Mouse (Mus musculus) intestine, postnatal 0 days (tissue): ENCODE measurements at regions not wholly inside any gene's neighbourhood (a gene's known extent, or its start where the extent isn't known, plus 50 kb on each side); places are given as distances from the start of the nearest gene placed in this dataset.

Experiments used
- ATAC-seq: fragments of 200-750 bp; cut with Nextera tagmentation; 2 replicates; pipeline ENCODE4 v1.8.0; 2017; ENCODE audit warnings: mild to moderate bottlenecking, moderate TSS enrichment, moderate library complexity
- H3K27ac ChIP-seq: fragments of 300-500 bp; sonication (generic); 2 replicates; pipeline ENCODE4 v1.5.1; 2014; ENCODE audit warnings: mild to moderate bottlenecking, low read depth, low read length, moderate library complexity
- H3K27me3 ChIP-seq: fragments of 300-500 bp; sonication (generic); replicated peaks from 2 replicates; pipeline ENCODE4 v1.6.1; 2014; ENCODE audit warnings: low read length, mixed read lengths; ENCODE audit not compliant: control insufficient read depth, insufficient read depth
- H3K36me3 ChIP-seq: fragments of 300-500 bp; sonication (generic); 2 replicates; pipeline ENCODE4 v1.6.1; 2014; ENCODE audit warnings: mild to moderate bottlenecking, moderate library complexity; ENCODE audit not compliant: control insufficient read depth, insufficient read depth
- H3K4me1 ChIP-seq: fragments of 300-500 bp; sonication (generic); replicated peaks from 2 replicates; pipeline ENCODE4 v1.6.1; 2014; ENCODE audit warnings: antibody characterized with exemption, low read length, mixed read lengths; ENCODE audit not compliant: control insufficient read depth, insufficient read depth
- H3K4me2 ChIP-seq: fragments of 300-500 bp; sonication (generic); replicated peaks from 2 replicates; pipeline ENCODE4 v1.6.1; 2014; ENCODE audit warnings: low read depth, mild to moderate bottlenecking, moderate library complexity
- H3K4me3 ChIP-seq: fragments of 300-500 bp; sonication (generic); 2 replicates; pipeline ENCODE4 v1.5.1; 2014; ENCODE audit warnings: low read depth, low read length
- H3K9ac ChIP-seq: fragments of 300-500 bp; sonication (generic); 2 replicates; pipeline ENCODE4 v1.6.1; 2014; ENCODE audit warnings: mild to moderate bottlenecking, low read depth, low read length
- H3K9me3 ChIP-seq: fragments of 300-500 bp; sonication (generic); 2 replicates; pipeline ENCODE4 v1.6.1; 2016; ENCODE audit warnings: mixed run types; ENCODE audit not compliant: control insufficient read depth
- CTCF ChIP-seq: sonication (generic); IDR thresholded peaks from 2 replicates; pipeline ENCODE4 v1.5.1; 2016; ENCODE audit warnings: low read depth, mild to moderate bottlenecking, control low read depth, antibody characterized with exemption, moderate library complexity
- WGBS: fragments of 180-500 bp; shearing (Covaris S2); extraction: QIAGEN DNeasy Blood & Tissue Kit; methylation state at CpG from one replicate; pipeline ENCODE4 v1.1.7; 2014; 5-methylcytosine and 5-hydroxymethylcytosine counted together

DNA sequence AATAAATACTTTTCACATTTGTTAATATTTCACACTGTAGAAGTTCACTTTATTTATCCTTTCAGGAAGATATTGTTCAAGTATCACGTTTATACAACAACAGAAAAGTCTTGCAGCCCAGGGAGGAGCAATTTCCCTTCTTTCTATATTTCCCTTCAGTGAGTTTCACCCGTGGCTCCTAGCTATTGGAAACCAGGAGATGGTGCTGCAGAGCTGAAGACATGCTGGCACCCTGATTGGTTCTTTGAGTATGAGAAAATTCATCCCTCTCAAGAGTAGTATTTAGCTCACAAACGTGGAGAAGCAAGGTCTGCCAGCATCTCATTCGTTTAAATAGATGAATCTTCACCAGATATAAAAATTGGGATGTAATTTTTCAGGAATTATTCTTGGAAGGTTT, 85.9 kb upstream of the Rxylt1 start:
- TF ChIP-seq CTCF: peak; percentile 72
- Histone ChIP-seq H3K9me3 (no peaks in the 10 kb centered on the region), H3K4me2 (no peak overlapping the region), H3K27me3 (no peaks in the 10 kb centered on the region), H3K4me3 (no peak overlapping the region), H3K27ac (no peak overlapping the region), H3K36me3 (no peaks in the 10 kb centered on the region), H3K4me1 (no peaks in the 10 kb centered on the region), H3K9ac (no peak overlapping the region)
- ATAC-seq: no peak
- 18% methylated on average over 4 of the region's 4 CpGs for WGBS

- Histone ChIP-seq H3K27ac (no peak overlapping the region), H3K4me3 (no peak overlapping the region), H3K4me2 (no peak overlapping the region), H3K9ac (no peak overlapping the region), H3K27me3 (no peaks in the 10 kb centered on the region), H3K36me3 (no peaks in the 10 kb centered on the region), H3K4me1 (no peaks in the 10 kb centered on the region), H3K9me3 (no peaks in the 10 kb centered on the region)
- WGBS: 94% methylated on average over 12 of the region's 12 CpGs
- no peak for TF ChIP-seq CTCF
- ATAC-seq: no peak
These were observed 51.9 kb upstream of the Rxylt1 start for GRCm38 (mm10) chr10:122149038-122149437.

- Histone ChIP-seq H3K27me3 (no peaks in the 10 kb centered on the region), H3K4me2 (no peak overlapping the region), H3K4me1 (no peaks in the 10 kb centered on the region), H3K4me3 (no peak overlapping the region), H3K9ac (no peak overlapping the region), H3K9me3 (no peaks in the 10 kb centered on the region), H3K36me3 (no peaks in the 10 kb centered on the region), H3K27ac (no peak overlapping the region)
- ATAC-seq: no peak
- 89% methylated on average over 4 of the region's 4 CpGs for WGBS
- TF ChIP-seq CTCF: no peak
These were observed 51.4 kb upstream of the Rxylt1 start for GRCm38 (mm10) chr10:122148609-122149008.
